Mouse (Mus musculus) cortical plate, adult 2 months (tissue): ENCODE measurements around the gene Vars2.

Source experiments
- CTCF ChIP-seq: fragments of 200-500 bp; IDR thresholded peaks from 2 replicates; pipeline ENCODE4 v1.5.1; 2011; ENCODE audit warnings: mild to moderate bottlenecking, control low read depth, low read length; ENCODE audit not compliant: insufficient read depth; ENCODE audit errors: extremely low read depth
- POLR2A ChIP-seq: fragments of 200-500 bp; IDR thresholded peaks from 2 replicates; pipeline ENCODE4 v1.6.1; 2011; ENCODE audit warnings: mild to moderate bottlenecking, low read length, control low read depth; ENCODE audit not compliant: insufficient read depth; ENCODE audit errors: extremely low read depth

DNA sequence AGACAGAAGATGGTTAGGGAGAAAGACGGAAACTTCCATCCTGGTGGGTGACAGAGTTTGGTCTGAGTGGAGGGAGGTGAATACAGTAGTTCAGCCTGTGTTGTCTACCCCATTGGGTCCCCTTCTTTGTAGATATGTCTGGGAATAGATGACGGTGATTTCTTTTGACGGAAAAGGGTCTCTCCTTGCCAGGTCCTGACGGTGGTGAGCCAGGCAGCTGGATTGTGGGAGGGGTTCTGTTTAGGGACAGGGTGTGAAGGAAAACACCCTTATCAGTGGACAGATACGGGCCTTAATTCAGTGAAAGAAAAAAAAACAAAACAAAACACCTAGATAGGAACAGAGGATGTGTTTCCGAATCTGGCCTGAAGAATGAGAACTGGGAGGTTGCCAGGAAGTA is 28.0 kb downstream of the Vars2 start:
- no peak for TF ChIP-seq CTCF
- no peak for TF ChIP-seq POLR2A
